ENCODE assay signal across 8 mouse cellular contexts in the genomic region with DNA sequence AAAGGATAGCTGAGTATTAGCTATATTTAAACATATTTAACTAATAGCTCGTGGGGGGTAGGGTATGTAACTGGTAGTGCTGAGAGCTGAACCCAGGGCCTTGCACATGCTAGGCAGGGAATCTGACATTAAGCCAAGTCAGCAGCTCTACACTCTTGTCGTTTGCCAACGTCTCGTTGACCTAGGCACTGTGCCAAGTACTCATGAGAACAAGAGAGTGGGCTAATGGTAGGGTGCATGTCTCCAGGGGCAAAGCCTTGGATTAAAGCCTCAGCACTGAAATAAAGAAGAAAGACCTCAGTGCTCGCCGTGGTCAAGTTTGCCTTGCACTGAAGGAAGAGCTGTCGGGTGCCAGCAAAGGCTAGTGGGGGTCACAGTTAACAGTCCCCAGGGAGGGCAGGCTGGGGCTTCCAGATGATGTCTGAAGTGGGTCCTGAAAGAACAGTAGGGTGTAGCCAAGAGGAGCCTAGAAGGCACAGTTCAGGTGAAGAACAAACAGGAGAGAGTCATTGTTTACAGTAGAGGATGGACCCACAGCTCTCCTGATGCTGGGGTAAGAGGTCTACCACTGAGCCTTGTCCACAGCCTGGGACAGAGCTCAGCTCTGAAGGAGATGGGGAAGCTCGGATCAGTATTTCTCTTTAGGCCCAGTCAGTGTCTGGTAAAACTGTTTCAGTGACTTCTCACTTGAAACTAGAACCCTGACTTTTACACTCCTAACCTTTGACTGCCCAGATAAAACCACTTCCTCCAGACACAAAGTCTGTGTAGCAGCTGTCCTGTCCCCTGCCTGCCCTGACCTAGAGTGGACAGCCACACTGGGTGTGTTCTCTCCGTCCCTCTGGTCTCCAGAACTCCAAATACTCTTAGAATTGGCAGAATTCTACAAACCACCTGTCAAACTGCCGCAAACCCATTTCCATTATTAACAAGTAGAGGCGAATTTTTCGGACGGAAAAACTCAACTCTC.
A peak's percentile ranks its signal among the peaks of the same experiment; 100 is the strongest.
DNase-seq lines count a peak whose midpoint lies in the region; ATAC-seq and TF ChIP-seq lines count a peak whose summit lies in the region.
"Had no signal": no experiment of that assay in that cellular context is flagged by ENCODE, and none has a peak within 500 bp of the region (broad histone marks: within the 10 kb centered on the region; RNA-seq: fewer than 3 reads in every experiment).

No protein-coding gene starts in this region.

- peak; percentile 54 for DNase-seq in forebrain, embryonic 14.5 days (ENCODE audit: low spot score)
- DNase-seq in liver, adult 2 months (ENCODE audit: extremely low read depth, low read depth, low spot score), result peak; percentile 26
- no peak for DNase-seq in cerebellum, adult 9-11 months
- DNase-seq: liver, embryonic 13.5 days had no signal

- no peak overlapping the region for H3K4me3 ChIP-seq in forebrain, embryonic 14.5 days (ENCODE audit: low read depth, low read length)
- no peak overlapping the region for H3K4me3 ChIP-seq in forebrain, embryonic 13.5 days
- H3K4me3 ChIP-seq in liver, adult 2 months (ENCODE audit: insufficient read depth, low read depth, low read length), result no peak overlapping the region
- H3K4me3 ChIP-seq in liver, embryonic 12.5 days, result no peak overlapping the region
- no peak overlapping the region for H3K4me3 ChIP-seq in brown adipose tissue, adult 24 weeks (ENCODE audit: insufficient read depth, low read depth, low read length)
- H3K4me3 ChIP-seq: liver, embryonic 13.5 days had no signal

- H3K36me3 ChIP-seq in forebrain, embryonic 14.5 days (ENCODE audit: control insufficient read depth, insufficient read depth, low read length), result no peaks in the 10 kb centered on the region
- no peaks in the 10 kb centered on the region for H3K36me3 ChIP-seq in forebrain, embryonic 13.5 days (ENCODE audit: poor library complexity, severe bottlenecking)
- no peaks in the 10 kb centered on the region for H3K36me3 ChIP-seq in liver, adult 2 months (ENCODE audit: control insufficient read depth, insufficient read depth, low read length)
- H3K36me3 ChIP-seq in liver, embryonic 12.5 days, result no peaks in the 10 kb centered on the region
- H3K36me3 ChIP-seq: liver, embryonic 13.5 days had no signal

- ATAC-seq in forebrain, embryonic 14.5 days, result no peak
- ATAC-seq in forebrain, embryonic 13.5 days, result no peak
- no peak for ATAC-seq in liver, embryonic 12.5 days
- 0 out of 2 replicates have a peak, but pooled peaks have one; percentile 33 for ATAC-seq in monocyte, adult 5-6 weeks (replicated peaks; ENCODE audit: insufficient number of reproducible peaks, low FRiP score, low TSS enrichment, poor library complexity, severe bottlenecking)

- H3K4me2 ChIP-seq in forebrain, embryonic 14.5 days (ENCODE audit: low read length), result no peak overlapping the region
- no peak overlapping the region for H3K4me2 ChIP-seq in forebrain, embryonic 13.5 days
- no peak overlapping the region for H3K4me2 ChIP-seq in liver, embryonic 12.5 days
- H3K4me2 ChIP-seq: liver, embryonic 13.5 days had no signal

- no peak overlapping the region for H3K9ac ChIP-seq in forebrain, embryonic 14.5 days (ENCODE audit: low read length)
- H3K9ac ChIP-seq in forebrain, embryonic 13.5 days, result no peak overlapping the region
- no peak overlapping the region for H3K9ac ChIP-seq in liver, adult 2 months (ENCODE audit: low read depth, low read length)
- no peak overlapping the region for H3K9ac ChIP-seq in liver, embryonic 12.5 days
- H3K9ac ChIP-seq: liver, embryonic 13.5 days had no signal

- H3K4me1 ChIP-seq in forebrain, embryonic 14.5 days (ENCODE audit: control insufficient read depth, insufficient read depth, low read length), result no peaks in the 10 kb centered on the region
- H3K4me1 ChIP-seq in forebrain, embryonic 13.5 days, result no peaks in the 10 kb centered on the region
- peaks cover 3% of the 10 kb centered on the region; the same call in 1 of the 2 replicates for H3K4me1 ChIP-seq in liver, adult 2 months (ENCODE audit: control insufficient read depth, insufficient read depth, low read length)
- no peaks in the 10 kb centered on the region for H3K4me1 ChIP-seq in liver, embryonic 12.5 days
- peaks cover 4% of the 10 kb centered on the region; the same call in 1 of the 2 replicates for H3K4me1 ChIP-seq in brown adipose tissue, adult 24 weeks (ENCODE audit: control insufficient read depth, insufficient read depth, insufficient read length, low read length)

- no peaks in the 10 kb centered on the region for H3K27me3 ChIP-seq in forebrain, embryonic 14.5 days (replicated peaks; ENCODE audit: control insufficient read depth, insufficient read depth, low read length)
- peaks cover 7% of the 10 kb centered on the region; the same call in 1 of the 2 replicates for H3K27me3 ChIP-seq in forebrain, embryonic 13.5 days
- H3K27me3 ChIP-seq in liver, adult 2 months (ENCODE audit: control insufficient read depth, insufficient read depth, low read length), result no peaks in the 10 kb centered on the region
- H3K27me3 ChIP-seq in liver, embryonic 12.5 days (replicated peaks), result no peaks in the 10 kb centered on the region; the same call in 1 of the 2 replicates

- TF ChIP-seq CTCF in liver, adult 2 months (IDR thresholded peaks at IDR 0.05; ENCODE audit: low read depth, low read length), result no peak

- no peaks in the 10 kb centered on the region for H3K79me2 ChIP-seq in liver, adult 2 months (ENCODE audit: control insufficient read depth, insufficient read depth, low read length)

- 65% methylated on average over 13 of the region's 13 CpGs for whole genome bisulfite sequencing in forebrain, embryonic 14.5 days
- WGBS in forebrain, embryonic 13.5 days, result 69% methylated on average over 13 of the region's 13 CpGs
- 72% methylated on average over 13 of the region's 13 CpGs for WGBS in liver, adult 2 months
- WGBS in liver, embryonic 12.5 days (ENCODE audit: insufficient replicate concordance), result 70% methylated on average over 13 of the region's 13 CpGs

- no peak for TF ChIP-seq POLR2A in liver, adult 2 months (IDR thresholded peaks at IDR 0.05; ENCODE audit: extremely low read depth, insufficient read depth, low read length)

- no peak overlapping the region for H3K27ac ChIP-seq in forebrain, embryonic 14.5 days (ENCODE audit: low read depth, low read length)
- H3K27ac ChIP-seq in forebrain, embryonic 13.5 days, result no peak overlapping the region
- H3K27ac ChIP-seq in liver, adult 2 months (replicated peaks; ENCODE audit: insufficient read depth, low read depth, low read length), result no peak overlapping the region
- H3K27ac ChIP-seq in liver, embryonic 12.5 days, result no peak overlapping the region
- peak overlapping the region; percentile 56 for H3K27ac ChIP-seq in brown adipose tissue, adult 24 weeks (replicated peaks; ENCODE audit: low read depth, low read length)
- H3K27ac ChIP-seq: liver, embryonic 13.5 days had no signal

- H3K9me3 ChIP-seq in forebrain, embryonic 14.5 days (replicated peaks; ENCODE audit: control insufficient read depth, low read length), result no peaks in the 10 kb centered on the region
- no peaks in the 10 kb centered on the region for H3K9me3 ChIP-seq in forebrain, embryonic 13.5 days (replicated peaks)
- no peaks in the 10 kb centered on the region for H3K9me3 ChIP-seq in liver, embryonic 12.5 days (replicated peaks)
- H3K9me3 ChIP-seq: liver, embryonic 13.5 days had no signal
